Mouse (Mus musculus): Measurements from ENCODE around the gene Slc17a9. TPM values are rescaled to one million over a fixed set of nuclear protein-coding genes. Genes with fewer than 3 reads are reported as not detected.

Gene Slc17a9
- polyA plus RNA-seq, 1 experiment from 2014 or later: 10.8 TPM

GRCm38 (mm10) chr2:180786732-180787131, 61.7 kb downstream of the Slc17a9 start:
- Histone ChIP-seq H3K9ac (ENCODE audit: low read depth, low read length) (no peak overlapping the region), H3K4me3 (ENCODE audit: low read depth, low read length) (no peak overlapping the region), H3K36me3 (ENCODE audit: control insufficient read depth, insufficient read depth) (no peaks in the 10 kb centered on the region), H3K27me3 (ENCODE audit: control insufficient read depth, insufficient read depth, low read depth, low read length) (peaks cover 6% of the 10 kb centered on the region), H3K4me1 (ENCODE audit: control insufficient read depth, low read depth, low read length) (no peaks in the 10 kb centered on the region), H3K27ac (ENCODE audit: low read length) (no peak overlapping the region), H3K4me2 (ENCODE audit: low read depth, low read length) (no peak overlapping the region), H3K9me3 (replicated peaks; ENCODE audit: control insufficient read depth, low read length) (no peaks in the 10 kb centered on the region)
- no peak for ATAC-seq (ENCODE audit: low read depth)

- no peak for ATAC-seq (ENCODE audit: low read depth)
- WGBS (ENCODE audit: insufficient replicate concordance): 69% methylated on average over 13 of the region's 13 CpGs
These were observed 62.6 kb downstream of the Slc17a9 start for GRCm38 (mm10) chr2:180787566-180788232.

GRCm38 (mm10) chr2:180788386-180788785, 63.3 kb downstream of the Slc17a9 start:
- no peaks in the 10 kb centered on the region for H3K9me3 ChIP-seq (replicated peaks; ENCODE audit: control insufficient read depth, low read length)
- no peak overlapping the region for H3K4me3 ChIP-seq (ENCODE audit: low read depth, low read length)
- no peak for ATAC-seq (ENCODE audit: low read depth)
- no peak overlapping the region for H3K27ac ChIP-seq (ENCODE audit: low read length)
- no peaks in the 10 kb centered on the region for H3K4me1 ChIP-seq (ENCODE audit: control insufficient read depth, low read depth, low read length)
- 15% methylated on average over 2 of the region's 2 CpGs for WGBS (ENCODE audit: insufficient replicate concordance)
- H3K27me3 ChIP-seq (ENCODE audit: control insufficient read depth, insufficient read depth, low read depth, low read length): peaks cover 6% of the 10 kb centered on the region
- H3K4me2 ChIP-seq (ENCODE audit: low read depth, low read length): no peak overlapping the region
- H3K36me3 ChIP-seq (ENCODE audit: control insufficient read depth, insufficient read depth): no peaks in the 10 kb centered on the region
- no peak overlapping the region for H3K9ac ChIP-seq (ENCODE audit: low read depth, low read length)

More at GRCm38 (mm10) chr2:180787566-180788232, 62.6 kb downstream of the Slc17a9 start:
- H3K27ac ChIP-seq (ENCODE audit: low read length): no peak overlapping the region
- H3K4me3 ChIP-seq (ENCODE audit: low read depth, low read length): no peak overlapping the region
- no peak overlapping the region for H3K9ac ChIP-seq (ENCODE audit: low read depth, low read length)
- no peak overlapping the region for H3K4me2 ChIP-seq (ENCODE audit: low read depth, low read length)
- no peaks in the 10 kb centered on the region for H3K4me1 ChIP-seq (ENCODE audit: control insufficient read depth, low read depth, low read length)
- peaks cover 6% of the 10 kb centered on the region for H3K27me3 ChIP-seq (ENCODE audit: control insufficient read depth, insufficient read depth, low read depth, low read length)
- no peaks in the 10 kb centered on the region for H3K9me3 ChIP-seq (replicated peaks; ENCODE audit: control insufficient read depth, low read length)
- no peaks in the 10 kb centered on the region for H3K36me3 ChIP-seq (ENCODE audit: control insufficient read depth, insufficient read depth)

- WGBS (ENCODE audit: insufficient replicate concordance): 7% methylated on average over 6 of the region's 7 CpGs
These were observed 63.8 kb downstream of the Slc17a9 start for GRCm38 (mm10) chr2:180788843-180789242.

GRCm38 (mm10) chr2:180791674-180792073, 66.6 kb downstream of the Slc17a9 start:
- WGBS (ENCODE audit: insufficient replicate concordance): 32% methylated on average over 4 of the region's 4 CpGs
- H3K36me3 ChIP-seq (ENCODE audit: control insufficient read depth, insufficient read depth): no peaks in the 10 kb centered on the region
- H3K27me3 ChIP-seq (ENCODE audit: control insufficient read depth, insufficient read depth, low read depth, low read length): peaks cover 6% of the 10 kb centered on the region
- no peak overlapping the region for H3K4me2 ChIP-seq (ENCODE audit: low read depth, low read length)
- no peaks in the 10 kb centered on the region for H3K9me3 ChIP-seq (replicated peaks; ENCODE audit: control insufficient read depth, low read length)
- H3K4me1 ChIP-seq (ENCODE audit: control insufficient read depth, low read depth, low read length): no peaks in the 10 kb centered on the region
- no peak overlapping the region for H3K9ac ChIP-seq (ENCODE audit: low read depth, low read length)
- no peak overlapping the region for H3K27ac ChIP-seq (ENCODE audit: low read length)
- no peak for ATAC-seq (ENCODE audit: low read depth)
- H3K4me3 ChIP-seq (ENCODE audit: low read depth, low read length): no peak overlapping the region

More at GRCm38 (mm10) chr2:180788843-180789242, 63.8 kb downstream of the Slc17a9 start:
- no peak overlapping the region for H3K27ac ChIP-seq (ENCODE audit: low read length)
- H3K4me1 ChIP-seq (ENCODE audit: control insufficient read depth, low read depth, low read length): no peaks in the 10 kb centered on the region
- H3K27me3 ChIP-seq (ENCODE audit: control insufficient read depth, insufficient read depth, low read depth, low read length): peaks cover 6% of the 10 kb centered on the region
- H3K9me3 ChIP-seq (replicated peaks; ENCODE audit: control insufficient read depth, low read length): no peaks in the 10 kb centered on the region
- no peak for ATAC-seq (ENCODE audit: low read depth)
- no peak overlapping the region for H3K9ac ChIP-seq (ENCODE audit: low read depth, low read length)
- no peak overlapping the region for H3K4me3 ChIP-seq (ENCODE audit: low read depth, low read length)
- no peaks in the 10 kb centered on the region for H3K36me3 ChIP-seq (ENCODE audit: control insufficient read depth, insufficient read depth)
- H3K4me2 ChIP-seq (ENCODE audit: low read depth, low read length): no peak overlapping the region

Other genes with a start within 250 kb of the Slc17a9 start
- 0.02 TPM in 1 of 2 replicates, not detected in the other for gene Ntsr1, start 225.3 kb upstream of the Slc17a9 start, polyA plus RNA-seq (2015; fragmentation: Nextera tagmentation; extraction: Ambion mirVana)
- 6.6 and 7.4 TPM in 2 replicates for gene Mrgbp, start 144.0 kb upstream of the Slc17a9 start, polyA plus RNA-seq (2015; fragmentation: Nextera tagmentation; extraction: Ambion mirVana)
- gene Ogfr, start 136.0 kb upstream of the Slc17a9 start, polyA plus RNA-seq (2015; fragmentation: Nextera tagmentation; extraction: Ambion mirVana): 21.1 and 22.5 TPM in 2 replicates
- 0.78 and 1.3 TPM in 2 replicates for gene Col9a3, start 127.5 kb upstream of the Slc17a9 start, polyA plus RNA-seq (2015; fragmentation: Nextera tagmentation; extraction: Ambion mirVana)
- 0.07 TPM in 1 of 2 replicates, not detected in the other for gene Tcfl5, start 82.6 kb upstream of the Slc17a9 start, polyA plus RNA-seq (2015; fragmentation: Nextera tagmentation; extraction: Ambion mirVana)
- 12.6 and 12.9 TPM in 2 replicates for gene Dido1, start 15.3 kb upstream of the Slc17a9 start, polyA plus RNA-seq (2015; fragmentation: Nextera tagmentation; extraction: Ambion mirVana)
- gene Gid8, start 15.1 kb upstream of the Slc17a9 start, polyA plus RNA-seq (2015; fragmentation: Nextera tagmentation; extraction: Ambion mirVana): 101 and 112 TPM in 2 replicates
- not detected in 2 replicates for gene Bhlhe23, start 51.6 kb downstream of the Slc17a9 start, polyA plus RNA-seq (2015; fragmentation: Nextera tagmentation; extraction: Ambion mirVana)
- gene Ythdf1, start 195.7 kb downstream of the Slc17a9 start, polyA plus RNA-seq (2015; fragmentation: Nextera tagmentation; extraction: Ambion mirVana): 4.2 and 4.6 TPM in 2 replicates
- gene Birc7, start 203.8 kb downstream of the Slc17a9 start, polyA plus RNA-seq (2015; fragmentation: Nextera tagmentation; extraction: Ambion mirVana): not detected in 2 replicates
- 1.1 and 1.6 TPM in 2 replicates for gene Nkain4, start 229.4 kb downstream of the Slc17a9 start, polyA plus RNA-seq (2015; fragmentation: Nextera tagmentation; extraction: Ambion mirVana)
- 32.7 and 33.2 TPM in 2 replicates for gene Arfgap1, start 242.0 kb downstream of the Slc17a9 start, polyA plus RNA-seq (2015; fragmentation: Nextera tagmentation; extraction: Ambion mirVana)